Mouse (Mus musculus) liver, postnatal 0 days (tissue): ENCODE measurements around the gene Kmt5a.
A peak's percentile ranks its signal among the peaks of the same experiment; 100 is the strongest.

Experiments
- CTCF ChIP-seq: sonication (generic); IDR thresholded peaks from 2 replicates; pipeline ENCODE4 v1.5.1; 2016; ENCODE audit warnings: antibody characterized with exemption, low read depth
- EP300 ChIP-seq: IDR thresholded peaks from 2 replicates; pipeline ENCODE4 v1.6.1; 2016; ENCODE audit warnings: antibody characterized with exemption, low read depth, mild to moderate bottlenecking

DNA sequence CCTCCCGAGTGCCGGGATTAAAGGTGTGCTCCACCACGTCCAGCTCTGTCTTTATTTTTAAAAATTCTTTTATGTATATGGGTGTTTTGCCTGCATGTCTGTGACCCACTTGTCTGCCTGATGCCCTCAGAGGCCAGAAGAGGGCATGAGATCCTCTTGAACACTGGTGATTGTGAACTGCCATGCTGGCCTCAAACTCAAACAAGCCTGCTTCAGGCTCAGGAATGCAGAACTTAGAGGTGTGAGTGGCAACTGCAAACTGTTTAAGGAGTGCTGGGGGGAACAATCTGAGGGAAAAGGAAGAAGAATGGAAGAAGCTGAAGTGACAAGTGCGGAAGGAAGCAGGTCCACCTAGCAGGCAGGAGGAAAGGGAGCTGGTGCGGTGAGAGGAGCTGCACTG lies 1.5 kb upstream of the Kmt5a start:
- TF ChIP-seq CTCF = peak; percentile 71
- TF ChIP-seq EP300 = no peak
